Mouse (Mus musculus) embryonic fibroblast, embryonic 13.5 days (primary cell): Measurements from ENCODE around the gene Yipf2.

Experiments used
- CTCF ChIP-seq: IDR thresholded peaks from 2 replicates; pipeline ENCODE4 v1.5.1; 2011; ENCODE audit warnings: mild to moderate bottlenecking, control low read depth, low read length, moderate library complexity, borderline replicate concordance; ENCODE audit not compliant: insufficient read depth
- POLR2A ChIP-seq: IDR thresholded peaks from 2 replicates; pipeline ENCODE4 v1.6.1; 2011; ENCODE audit warnings: low read depth, mild to moderate bottlenecking, control low read depth, low read length, moderate library complexity

DNA sequence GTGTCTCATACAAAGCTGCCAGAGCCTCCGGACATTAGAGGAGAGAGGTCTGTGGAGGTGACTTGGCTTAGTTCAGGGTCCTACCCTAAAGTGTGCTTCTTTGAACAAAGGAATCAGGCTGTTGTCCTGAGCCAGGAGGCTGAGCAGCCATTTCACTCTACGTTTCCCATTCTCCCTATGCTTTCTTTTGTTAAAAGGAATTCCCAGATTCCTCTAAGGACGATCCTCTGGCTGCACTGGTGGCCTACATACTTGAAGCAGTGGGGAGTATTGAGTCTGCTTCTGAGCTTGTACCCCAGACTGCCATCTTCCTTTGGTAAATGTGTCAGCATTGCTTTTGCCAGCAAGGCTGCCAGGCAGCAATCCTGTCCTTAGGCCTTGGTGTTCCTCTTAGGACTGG is 40.5 kb upstream of the Yipf2 start:
- no peak for TF ChIP-seq CTCF
- TF ChIP-seq POLR2A = no peak
